Mouse (Mus musculus): Measurements from ENCODE around the gene Arl14. TPM values are rescaled to one million over a fixed set of nuclear protein-coding genes. Genes with fewer than 3 reads are reported as not detected.
"Not testable (repeated sequence)": the region's sequence is repeated elsewhere in the genome, so short reads cannot be mapped to it uniquely, and the experiment has no call there.

Gene Arl14
- polyA plus RNA-seq, 1 experiment from 2014 or later, result not detected

DNA sequence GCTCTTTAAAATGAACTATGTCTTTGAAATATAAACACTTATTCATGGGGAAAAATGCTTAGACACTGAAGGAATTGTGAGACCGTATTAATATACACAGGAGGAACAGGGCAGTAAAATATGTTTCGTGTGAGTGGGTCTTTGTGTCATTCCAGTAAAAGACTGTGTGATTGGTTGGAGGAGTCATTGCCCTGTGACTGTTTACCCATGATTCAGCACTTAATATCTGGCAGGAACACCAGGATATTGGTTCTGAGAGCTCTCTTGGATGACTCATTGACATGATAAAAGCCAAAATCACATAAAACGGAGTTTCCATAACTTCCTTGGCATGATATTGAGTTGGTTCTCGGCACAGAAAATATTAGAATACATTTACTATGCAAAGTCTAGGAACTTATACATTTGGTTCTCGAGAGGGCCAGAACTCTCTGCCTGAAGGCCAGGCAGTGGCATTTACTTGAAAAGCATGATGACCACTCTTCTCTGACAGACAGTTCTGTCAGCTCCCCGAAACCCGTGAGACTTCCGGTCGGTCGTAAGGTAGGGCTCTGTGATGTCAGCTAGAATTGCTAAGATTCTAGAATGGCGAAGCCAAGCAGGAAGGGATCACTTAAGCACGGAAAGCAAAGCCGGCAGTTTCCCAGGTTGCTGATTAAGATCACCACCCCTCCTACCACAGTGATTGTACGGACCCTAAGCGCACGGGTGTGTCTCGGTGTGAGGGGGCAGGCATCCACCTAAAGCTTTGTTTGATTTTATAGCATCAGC, 31.1 kb downstream of the Arl14 start:
- Histone ChIP-seq H3K4me1 (no peaks in the 10 kb centered on the region), H3K27ac (no peak overlapping the region), H3K9me3 (replicated peaks) (no peaks in the 10 kb centered on the region), H3K36me3 (no peaks in the 10 kb centered on the region), H3K9ac (no peak overlapping the region), H3K4me2 (replicated peaks) (no peak overlapping the region), H3K27me3 (no peaks in the 10 kb centered on the region), H3K4me3 (no peak overlapping the region)
- ATAC-seq (ENCODE audit: low FRiP score), result no peak
- WGBS, result 92% methylated on average over 17 of the region's 17 CpGs

DNA sequence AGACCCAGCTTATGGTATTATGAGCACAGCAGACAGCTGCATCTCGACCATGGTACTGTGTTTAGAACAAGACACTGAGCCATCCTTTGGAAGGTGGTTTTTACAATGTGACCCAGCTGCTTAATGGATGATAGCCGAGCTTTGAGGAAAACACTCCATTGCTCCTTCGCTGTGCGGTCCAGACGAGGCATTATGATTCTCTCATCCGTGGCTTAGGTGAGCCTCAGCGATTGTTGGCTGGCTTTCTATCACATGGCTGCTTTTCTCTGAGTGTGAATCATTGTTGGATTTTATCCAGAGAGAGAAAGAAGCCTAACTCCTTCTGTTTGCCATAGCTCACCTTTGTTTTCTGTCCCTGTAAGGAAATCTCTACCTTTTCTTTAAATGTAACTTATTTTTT, 32.5 kb downstream of the Arl14 start:
- H3K27me3 ChIP-seq, result no peaks in the 10 kb centered on the region
- no peaks in the 10 kb centered on the region for H3K36me3 ChIP-seq
- H3K4me2 ChIP-seq (replicated peaks), result no peak overlapping the region
- no peaks in the 10 kb centered on the region for H3K9me3 ChIP-seq (replicated peaks)
- 71% methylated on average over 7 of the region's 7 CpGs for WGBS
- H3K9ac ChIP-seq, result no peak overlapping the region
- no peaks in the 10 kb centered on the region for H3K4me1 ChIP-seq
- H3K4me3 ChIP-seq, result no peak overlapping the region
- no peak for ATAC-seq (ENCODE audit: low FRiP score)
- H3K27ac ChIP-seq, result no peak overlapping the region

DNA sequence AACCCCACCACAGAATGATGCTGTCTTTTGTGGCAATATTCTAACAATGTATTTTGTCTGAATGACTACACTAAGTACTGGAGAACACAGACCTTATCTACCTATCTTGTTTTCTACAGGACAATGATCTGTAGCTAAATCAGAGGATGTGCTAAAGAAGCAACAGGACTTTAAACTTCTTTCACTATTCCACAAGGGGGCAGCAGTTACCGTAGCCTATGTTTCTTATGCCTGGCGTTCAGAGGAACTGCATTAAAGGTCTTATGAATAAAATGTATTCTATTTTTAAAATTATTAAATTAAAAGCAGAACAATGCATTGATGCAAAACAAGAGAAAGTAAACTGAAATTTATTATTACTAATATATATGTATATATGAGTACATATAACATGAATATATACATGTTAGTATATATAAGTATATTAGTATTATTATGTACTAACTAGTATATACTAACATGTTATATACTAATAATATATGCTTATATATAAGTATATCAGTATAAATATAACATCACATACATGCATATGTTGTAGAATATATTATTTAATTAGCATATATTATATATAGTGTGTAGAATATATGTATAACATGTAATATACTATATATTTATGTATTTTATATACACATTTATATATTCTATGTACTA, 35.0 kb downstream of the Arl14 start:
- Histone ChIP-seq H3K27ac (no peak overlapping the region), H3K36me3 (no peaks in the 10 kb centered on the region), H3K4me2 (replicated peaks) (no peak overlapping the region), H3K9me3 (replicated peaks) (0 out of 2 replicates have a peak, but pooled peaks cover 2% of the 10 kb centered on the region), H3K4me3 (no peak overlapping the region), H3K9ac (no peak overlapping the region), H3K27me3 (no peaks in the 10 kb centered on the region), H3K4me1 (no peaks in the 10 kb centered on the region)
- no peak for ATAC-seq (ENCODE audit: low FRiP score)
- WGBS, result 13% methylated on average over 2 of the region's 2 CpGs

DNA sequence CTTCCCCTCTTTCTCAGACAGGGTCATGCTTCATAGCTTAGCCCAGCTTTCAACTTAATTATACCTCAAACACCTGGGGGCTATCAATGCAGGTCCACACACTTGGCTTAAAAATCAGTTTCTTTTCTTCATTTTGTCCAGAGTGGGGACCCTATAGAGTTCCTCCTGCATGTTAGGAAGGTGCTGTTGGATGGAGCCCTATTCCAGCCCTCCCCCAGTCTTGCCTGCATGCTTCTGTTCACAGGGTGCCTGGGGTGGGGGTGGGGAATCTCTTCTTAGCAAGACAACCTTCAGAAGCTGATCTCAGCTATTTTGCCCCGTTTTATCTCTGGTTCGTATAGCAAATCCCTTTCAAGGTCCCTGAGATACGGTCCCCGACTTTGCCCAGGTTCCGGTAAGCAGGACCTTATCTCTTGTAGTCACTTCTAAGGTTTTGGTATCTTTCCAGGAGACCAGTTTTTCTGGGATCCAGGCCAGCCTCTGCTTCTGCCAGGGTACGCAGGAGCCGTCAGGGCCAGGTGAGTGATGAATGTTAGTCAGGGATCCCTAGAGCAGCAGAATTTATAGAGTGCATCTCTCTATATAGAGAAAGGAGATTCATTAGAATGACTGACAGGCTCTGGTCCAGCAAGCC, 40.9 kb downstream of the Arl14 start:
- Histone ChIP-seq H3K36me3 (no peaks in the 10 kb centered on the region), H3K4me2 (replicated peaks) (no peak overlapping the region), H3K4me1 (no peaks in the 10 kb centered on the region), H3K9me3 (replicated peaks) (0 out of 2 replicates have a peak, but pooled peaks cover 3% of the 10 kb centered on the region), H3K27me3 (no peaks in the 10 kb centered on the region), H3K9ac (no peak overlapping the region), H3K27ac (no peak overlapping the region), H3K4me3 (no peak overlapping the region)
- ATAC-seq (ENCODE audit: low FRiP score), result no peak
- WGBS, result 93% methylated on average over 7 of the region's 7 CpGs

DNA sequence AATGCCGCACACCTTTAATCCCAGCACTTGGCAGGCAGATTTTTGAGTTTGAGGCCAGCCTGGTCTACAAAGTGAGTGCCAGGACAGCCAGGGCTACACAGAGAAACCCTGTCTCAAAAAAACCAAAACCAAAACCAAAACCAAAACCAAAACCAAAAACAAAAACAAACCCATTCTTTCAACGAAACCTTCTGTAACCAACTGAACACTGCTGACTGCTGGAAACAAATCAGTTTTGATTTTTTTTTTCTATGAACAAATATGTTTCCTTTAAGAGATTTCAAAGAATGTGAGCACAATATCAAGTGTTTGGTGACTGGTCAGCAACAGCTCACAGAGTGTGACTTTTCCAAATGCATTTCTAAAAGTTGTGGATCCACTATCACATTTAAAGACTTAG, 42.1 kb downstream of the Arl14 start:
- H3K4me1 ChIP-seq; ATAC-seq (ENCODE audit: low FRiP score); H3K27me3 ChIP-seq; H3K9ac ChIP-seq; H3K36me3 ChIP-seq; H3K9me3 ChIP-seq (replicated peaks); H3K27ac ChIP-seq; H3K4me3 ChIP-seq; H3K4me2 ChIP-seq (replicated peaks): not testable (repeated sequence)
- WGBS, result 90% methylated on average over 2 of the region's 2 CpGs

DNA sequence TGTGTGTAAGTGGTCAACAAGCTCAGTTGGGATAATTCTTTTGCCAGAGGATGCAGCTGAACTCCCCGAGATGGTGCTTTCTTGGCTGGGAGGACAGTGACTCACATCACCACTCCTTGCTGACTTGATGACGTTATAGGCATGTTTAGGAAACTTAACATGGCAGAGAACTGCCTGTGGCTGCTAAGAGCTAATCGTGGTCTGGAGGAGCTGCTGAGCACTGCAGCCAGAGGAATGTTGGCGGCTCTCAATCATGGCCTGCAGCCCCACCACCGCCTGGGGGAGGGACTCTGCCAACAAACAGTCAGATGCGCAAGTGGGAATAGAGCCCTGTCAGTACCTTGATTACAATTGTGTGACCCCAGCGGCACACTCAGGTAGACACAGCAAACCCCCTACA, 49.6 kb downstream of the Arl14 start:
- H3K36me3 ChIP-seq, result no peaks in the 10 kb centered on the region
- H3K4me3 ChIP-seq, result no peak overlapping the region
- H3K9me3 ChIP-seq (replicated peaks), result no peaks in the 10 kb centered on the region
- ATAC-seq (ENCODE audit: low FRiP score), result no peak
- no peak overlapping the region for H3K27ac ChIP-seq
- 75% methylated on average over 7 of the region's 7 CpGs for WGBS
- no peaks in the 10 kb centered on the region for H3K4me1 ChIP-seq
- no peak overlapping the region for H3K9ac ChIP-seq
- H3K4me2 ChIP-seq (replicated peaks), result no peak overlapping the region
- H3K27me3 ChIP-seq, result no peaks in the 10 kb centered on the region

Other genes with a start within 250 kb of the Arl14 start
- gene Ift80, start 217.8 kb upstream of the Arl14 start, polyA plus RNA-seq (2016; fragmentation: Nextera tagmentation; extraction: Ambion mirVana), result 15.9 and 18.2 TPM in 2 replicates
- gene Smc4, start 217.7 kb upstream of the Arl14 start, polyA plus RNA-seq (2016; fragmentation: Nextera tagmentation; extraction: Ambion mirVana), result 131 TPM in 2 replicates
- 122 and 125 TPM in 2 replicates for gene Trim59, start 177.7 kb upstream of the Arl14 start, polyA plus RNA-seq (2016; fragmentation: Nextera tagmentation; extraction: Ambion mirVana)
- 54.1 and 58.4 TPM in 2 replicates for gene Kpna4, start 95.3 kb upstream of the Arl14 start, polyA plus RNA-seq (2016; fragmentation: Nextera tagmentation; extraction: Ambion mirVana)
- gene Ppm1l, start 94.4 kb downstream of the Arl14 start, polyA plus RNA-seq (2016; fragmentation: Nextera tagmentation; extraction: Ambion mirVana), result 23.3 and 26.9 TPM in 2 replicates